Mouse (Mus musculus): ENCODE measurements around the gene BC067074. TPM values are rescaled to one million over a fixed set of nuclear protein-coding genes. Genes with fewer than 3 reads are reported as not detected.

Gene BC067074
- polyA plus RNA-seq, 1 experiment, result 1.7 TPM

- TF ChIP-seq MYOD1 (IDR thresholded peaks at IDR 0.05; ENCODE audit: control insufficient read depth in 1 of 3, insufficient read length in 2 of 3, low read depth in 2 of 3) (no peak), TCF12 (IDR thresholded peaks at IDR 0.05; ENCODE audit: insufficient read depth, poor library complexity, severe bottlenecking) (no peak), E2F4 (IDR thresholded peaks at IDR 0.05; ENCODE audit: insufficient read depth) (no peak), USF1 (IDR thresholded peaks at IDR 0.05; ENCODE audit: low read depth) (no peak), POLR2A (IDR thresholded peaks at IDR 0.05; ENCODE audit: insufficient read length, low read depth) (no peak), SRF (IDR thresholded peaks at IDR 0.05; ENCODE audit: control insufficient read depth, insufficient read length, low read depth) (no peak), REST (IDR thresholded peaks at IDR 0.05; ENCODE audit: insufficient read depth, insufficient read length) (no peak), MAX (IDR thresholded peaks at IDR 0.05; ENCODE audit: low read depth) (no peak), POLR2AphosphoS2 (IDR thresholded peaks at IDR 0.05; ENCODE audit: insufficient read length, low read depth) (no peak), TCF3 (IDR thresholded peaks at IDR 0.05; ENCODE audit: insufficient read length, low read depth) (no peak), MYOG (IDR thresholded peaks at IDR 0.05; ENCODE audit: control insufficient read depth in 1 of 3, insufficient read depth in 1 of 3, insufficient read length in 2 of 3, low read depth in 2 of 3) (no peak), CEBPB (IDR thresholded peaks at IDR 0.05; ENCODE audit: insufficient read depth, poor library complexity, severe bottlenecking) (no peak)
- H3ac ChIP-seq (ENCODE audit: control insufficient read depth, insufficient read length), result no peak overlapping the region
- no peaks in the 10 kb centered on the region for H3K27me3 ChIP-seq (ENCODE audit: control insufficient read depth, insufficient read depth, insufficient read length)
- no peaks in the 10 kb centered on the region for H3K36me3 ChIP-seq (ENCODE audit: control insufficient read depth, insufficient read depth)
- H3K4me2 ChIP-seq (ENCODE audit: low read depth), result no peak overlapping the region
- no peaks in the 10 kb centered on the region for H3K79me2 ChIP-seq (ENCODE audit: control insufficient read depth, insufficient read depth)
- H3K4me3 ChIP-seq, result no peak overlapping the region
Measured at GRCm38 (mm10) chr13:113319588-113319987, 26.6 kb downstream of the BC067074 start.

GRCm38 (mm10) chr13:113321972-113322371 lies 29.0 kb downstream of the BC067074 start:
- no peaks in the 10 kb centered on the region for H3K36me3 ChIP-seq (ENCODE audit: control insufficient read depth, insufficient read depth)
- no peak overlapping the region for H3ac ChIP-seq (ENCODE audit: control insufficient read depth, insufficient read length)
- no peak overlapping the region for H3K4me2 ChIP-seq (ENCODE audit: low read depth)
- no peak overlapping the region for H3K4me3 ChIP-seq
- TF ChIP-seq POLR2AphosphoS2 (IDR thresholded peaks at IDR 0.05; ENCODE audit: insufficient read length, low read depth), result no peak
- no peaks in the 10 kb centered on the region for H3K27me3 ChIP-seq (ENCODE audit: control insufficient read depth, insufficient read depth, insufficient read length)
- H3K79me2 ChIP-seq (ENCODE audit: control insufficient read depth, insufficient read depth), result no peaks in the 10 kb centered on the region

GRCm38 (mm10) chr13:113324241-113324640 lies 31.3 kb downstream of the BC067074 start:
- Histone ChIP-seq H3K4me2 (ENCODE audit: low read depth) (no peak overlapping the region), H3K4me3 (no peak overlapping the region), H3ac (ENCODE audit: control insufficient read depth, insufficient read length) (no peak overlapping the region), H3K79me2 (ENCODE audit: control insufficient read depth, insufficient read depth) (no peaks in the 10 kb centered on the region), H3K36me3 (ENCODE audit: control insufficient read depth, insufficient read depth) (no peaks in the 10 kb centered on the region), H3K27me3 (ENCODE audit: control insufficient read depth, insufficient read depth, insufficient read length) (no peaks in the 10 kb centered on the region)
- TF ChIP-seq USF1 (IDR thresholded peaks at IDR 0.05; ENCODE audit: low read depth), result no peak
- no peak for TF ChIP-seq TCF12 (IDR thresholded peaks at IDR 0.05; ENCODE audit: insufficient read depth, poor library complexity, severe bottlenecking)
- no peak for TF ChIP-seq CEBPB (IDR thresholded peaks at IDR 0.05; ENCODE audit: insufficient read depth, poor library complexity, severe bottlenecking)
- TF ChIP-seq SRF (IDR thresholded peaks at IDR 0.05; ENCODE audit: control insufficient read depth, insufficient read length, low read depth), result no peak
- no peak for TF ChIP-seq MAX (IDR thresholded peaks at IDR 0.05; ENCODE audit: low read depth)
- TF ChIP-seq TCF3 (IDR thresholded peaks at IDR 0.05; ENCODE audit: insufficient read length, low read depth), result no peak
- TF ChIP-seq E2F4 (IDR thresholded peaks at IDR 0.05; ENCODE audit: insufficient read depth), result no peak
- no peak for TF ChIP-seq MYOD1 (IDR thresholded peaks at IDR 0.05; ENCODE audit: control insufficient read depth in 1 of 3, insufficient read length in 2 of 3, low read depth in 2 of 3)
- no peak for TF ChIP-seq MYOG (IDR thresholded peaks at IDR 0.05; ENCODE audit: control insufficient read depth in 1 of 3, insufficient read depth in 1 of 3, insufficient read length in 2 of 3, low read depth in 2 of 3)
- TF ChIP-seq REST (IDR thresholded peaks at IDR 0.05; ENCODE audit: insufficient read depth, insufficient read length), result no peak
- no peak for TF ChIP-seq POLR2AphosphoS2 (IDR thresholded peaks at IDR 0.05; ENCODE audit: insufficient read length, low read depth)
- TF ChIP-seq POLR2A (IDR thresholded peaks at IDR 0.05; ENCODE audit: insufficient read length, low read depth), result no peak

- H3K4me3 ChIP-seq, result no peak overlapping the region
- no peak overlapping the region for H3ac ChIP-seq (ENCODE audit: control insufficient read depth, insufficient read length)
- no peaks in the 10 kb centered on the region for H3K36me3 ChIP-seq (ENCODE audit: control insufficient read depth, insufficient read depth)
- H3K4me2 ChIP-seq (ENCODE audit: low read depth), result no peak overlapping the region
- H3K27me3 ChIP-seq (ENCODE audit: control insufficient read depth, insufficient read depth, insufficient read length), result no peaks in the 10 kb centered on the region
- TF ChIP-seq TCF3 (IDR thresholded peaks at IDR 0.05; ENCODE audit: insufficient read length, low read depth) (no peak), CEBPB (IDR thresholded peaks at IDR 0.05; ENCODE audit: insufficient read depth, poor library complexity, severe bottlenecking) (no peak), SRF (IDR thresholded peaks at IDR 0.05; ENCODE audit: control insufficient read depth, insufficient read length, low read depth) (no peak), USF1 (IDR thresholded peaks at IDR 0.05; ENCODE audit: low read depth) (no peak), MAX (IDR thresholded peaks at IDR 0.05; ENCODE audit: low read depth) (no peak), POLR2AphosphoS2 (IDR thresholded peaks at IDR 0.05; ENCODE audit: insufficient read length, low read depth) (no peak), POLR2A (IDR thresholded peaks at IDR 0.05; ENCODE audit: insufficient read length, low read depth) (no peak), MYOG (IDR thresholded peaks at IDR 0.05; ENCODE audit: control insufficient read depth in 1 of 3, insufficient read depth in 1 of 3, insufficient read length in 2 of 3, low read depth in 2 of 3) (no peak)
- no peaks in the 10 kb centered on the region for H3K79me2 ChIP-seq (ENCODE audit: control insufficient read depth, insufficient read depth)
Measured at GRCm38 (mm10) chr13:113325678-113326077, 32.7 kb downstream of the BC067074 start.

GRCm38 (mm10) chr13:113332256-113332655 lies 39.3 kb downstream of the BC067074 start:
- Histone ChIP-seq H3K36me3 (ENCODE audit: control insufficient read depth, insufficient read depth) (no peaks in the 10 kb centered on the region), H3K27me3 (ENCODE audit: control insufficient read depth, insufficient read depth, insufficient read length) (no peaks in the 10 kb centered on the region), H3K4me2 (ENCODE audit: low read depth) (no peak overlapping the region), H3ac (ENCODE audit: control insufficient read depth, insufficient read length) (no peak overlapping the region), H3K4me3 (no peak overlapping the region), H3K79me2 (ENCODE audit: control insufficient read depth, insufficient read depth) (no peaks in the 10 kb centered on the region)
- TF ChIP-seq MYOG (IDR thresholded peaks at IDR 0.05; ENCODE audit: control insufficient read depth in 1 of 3, insufficient read depth in 1 of 3, insufficient read length in 2 of 3, low read depth in 2 of 3) (no peak), REST (IDR thresholded peaks at IDR 0.05; ENCODE audit: insufficient read depth, insufficient read length) (no peak), POLR2AphosphoS2 (IDR thresholded peaks at IDR 0.05; ENCODE audit: insufficient read length, low read depth) (no peak), E2F4 (IDR thresholded peaks at IDR 0.05; ENCODE audit: insufficient read depth) (no peak), TCF3 (IDR thresholded peaks at IDR 0.05; ENCODE audit: insufficient read length, low read depth) (no peak), TCF12 (IDR thresholded peaks at IDR 0.05; ENCODE audit: insufficient read depth, poor library complexity, severe bottlenecking) (no peak), CEBPB (IDR thresholded peaks at IDR 0.05; ENCODE audit: insufficient read depth, poor library complexity, severe bottlenecking) (no peak), MYOD1 (IDR thresholded peaks at IDR 0.05; ENCODE audit: control insufficient read depth in 1 of 3, insufficient read length in 2 of 3, low read depth in 2 of 3) (no peak), MAX (IDR thresholded peaks at IDR 0.05; ENCODE audit: low read depth) (no peak), SRF (IDR thresholded peaks at IDR 0.05; ENCODE audit: control insufficient read depth, insufficient read length, low read depth) (no peak), USF1 (IDR thresholded peaks at IDR 0.05; ENCODE audit: low read depth) (no peak), POLR2A (IDR thresholded peaks at IDR 0.05; ENCODE audit: insufficient read length, low read depth) (no peak)

All from myocyte (in vitro differentiated cells).